Mouse (Mus musculus) gastrocnemius, adult 18-20 months (tissue): Measurements from ENCODE around the gene Gm10985. TPM values are rescaled to one million over a fixed set of nuclear protein-coding genes. Genes with fewer than 3 reads are reported as not detected.

Experiments used
- DNase-seq: peaks from one replicate; pipeline ENCODE4 v3.0.0; 2021; ENCODE audit warnings: low spot score
- long read RNA-seq, 2 experiments: library from polyadenylated mRNA; stranded (forward); transcript quantifications; one replicate each; pipeline ENCODE4 v2.0.0; 2021
- total RNA-seq, 2 experiments: library from RNA; stranded (reverse); gene quantifications; 2 replicates each; pipeline ENCODE4 v1.2.3; 2021

Gene Gm10985
- total RNA-seq, result not detected
- long read RNA-seq, experiment 1, result 0 reads
- long read RNA-seq, experiment 2, result 0 reads

DNA sequence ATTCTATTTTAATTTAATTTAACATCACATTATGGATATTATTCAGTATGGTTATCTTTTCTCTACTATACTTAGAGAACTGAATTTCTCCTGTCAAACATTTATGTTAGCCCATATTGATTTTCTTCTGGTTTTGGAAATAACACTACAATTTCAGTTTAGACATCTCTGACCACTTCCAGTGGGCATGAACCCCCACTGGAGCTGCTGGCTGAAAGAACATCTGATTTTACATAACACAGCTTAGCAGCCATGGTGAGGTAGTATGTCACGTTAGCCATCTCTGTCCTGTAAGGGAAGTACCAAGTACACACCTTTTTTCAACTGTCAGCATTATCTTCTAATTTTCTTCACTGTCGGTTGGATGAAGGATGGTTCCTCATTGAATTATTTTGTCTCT, at the start of gene Gm10985:
Gene Gm10985, plus strand, starts transcription at position 301 of the 400 bp plus-strand sequence.
- DNase-seq, result no peak

DNA sequence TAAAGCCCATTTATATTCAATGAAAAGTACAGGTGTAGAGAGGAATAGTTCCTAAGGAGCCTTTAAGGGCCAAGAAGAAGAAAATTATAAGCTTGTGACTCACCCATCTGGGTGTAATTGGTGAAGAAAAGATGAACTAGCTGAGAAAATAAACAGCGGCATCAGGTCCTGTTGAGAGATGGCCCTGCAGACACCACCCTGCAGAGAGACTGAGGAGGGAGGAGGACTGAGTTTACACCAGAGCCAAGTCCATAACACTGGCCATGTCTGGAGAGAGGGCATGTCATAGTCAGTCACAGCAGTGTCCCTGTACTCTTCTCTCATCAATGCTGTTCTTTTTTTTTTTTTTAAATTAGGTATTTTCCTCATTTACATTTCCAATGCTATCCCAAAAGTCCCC, 48.0 kb upstream of the Gm10985 start:
- DNase-seq, result no peak

DNA sequence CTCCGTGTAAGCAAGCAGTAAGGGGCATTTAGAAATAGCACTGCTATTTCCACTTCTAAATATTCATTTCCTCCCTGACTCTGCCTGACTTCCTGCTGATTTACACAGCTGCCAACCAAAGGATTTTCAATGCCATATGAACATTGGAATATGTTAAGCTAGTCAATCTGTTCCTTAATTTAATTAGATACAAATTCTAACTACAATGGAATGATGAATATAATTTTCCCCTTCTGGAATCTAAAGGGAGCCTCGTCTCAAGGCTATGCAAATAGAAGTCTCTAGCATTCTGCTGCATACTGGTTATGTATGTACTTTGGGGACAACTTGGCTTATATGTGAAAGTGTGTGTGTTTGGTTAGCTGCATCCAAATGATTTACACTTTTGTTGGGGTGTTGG, 45.2 kb upstream of the Gm10985 start:
- no peak for DNase-seq

DNA sequence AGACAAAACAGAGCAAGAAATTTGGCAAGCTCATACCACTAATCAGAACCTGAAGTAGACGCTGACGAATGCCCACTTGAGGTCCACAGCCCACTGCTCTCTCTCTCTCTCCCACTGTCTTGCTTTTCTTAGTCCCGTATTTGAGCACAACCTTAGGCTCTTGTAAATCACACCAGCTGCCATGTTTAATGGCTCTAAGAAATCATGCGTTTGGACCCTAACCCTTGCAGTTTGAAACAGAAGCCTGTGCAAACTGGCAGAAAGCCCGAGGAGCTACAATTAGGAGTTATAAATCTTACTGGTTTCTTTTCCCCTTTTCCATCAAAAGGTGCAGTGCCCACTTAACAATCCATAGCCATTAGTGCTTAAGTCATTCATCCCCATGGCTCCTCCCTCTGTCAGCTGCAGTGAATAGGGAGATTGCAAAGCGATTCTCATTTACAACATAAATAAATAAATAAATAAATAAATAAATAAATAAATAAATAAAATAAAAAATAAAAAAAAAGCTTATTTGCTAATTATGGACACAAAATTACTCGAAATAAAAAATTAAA, 31.4 kb upstream of the Gm10985 start:
- DNase-seq, result no peak

DNA sequence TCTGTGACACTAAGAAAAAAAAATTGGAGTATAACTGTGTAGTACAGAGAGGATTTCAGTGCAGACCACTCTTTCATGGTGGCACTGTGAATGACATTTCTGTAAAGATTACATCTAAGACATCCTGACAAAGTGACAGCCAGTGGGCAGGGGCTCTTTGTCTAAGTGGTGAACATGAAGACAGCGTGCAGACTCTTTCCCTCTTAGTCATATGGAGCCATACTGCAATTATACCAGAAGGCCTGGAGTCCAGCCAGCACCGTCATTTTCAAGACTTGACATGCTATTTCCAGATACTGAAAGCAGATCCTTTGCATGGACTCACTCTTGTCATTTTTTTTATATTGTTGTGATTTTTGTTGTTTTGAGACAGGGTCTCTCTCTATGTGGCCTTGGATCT, 10.6 kb upstream of the Gm10985 start:
- no peak for DNase-seq

DNA sequence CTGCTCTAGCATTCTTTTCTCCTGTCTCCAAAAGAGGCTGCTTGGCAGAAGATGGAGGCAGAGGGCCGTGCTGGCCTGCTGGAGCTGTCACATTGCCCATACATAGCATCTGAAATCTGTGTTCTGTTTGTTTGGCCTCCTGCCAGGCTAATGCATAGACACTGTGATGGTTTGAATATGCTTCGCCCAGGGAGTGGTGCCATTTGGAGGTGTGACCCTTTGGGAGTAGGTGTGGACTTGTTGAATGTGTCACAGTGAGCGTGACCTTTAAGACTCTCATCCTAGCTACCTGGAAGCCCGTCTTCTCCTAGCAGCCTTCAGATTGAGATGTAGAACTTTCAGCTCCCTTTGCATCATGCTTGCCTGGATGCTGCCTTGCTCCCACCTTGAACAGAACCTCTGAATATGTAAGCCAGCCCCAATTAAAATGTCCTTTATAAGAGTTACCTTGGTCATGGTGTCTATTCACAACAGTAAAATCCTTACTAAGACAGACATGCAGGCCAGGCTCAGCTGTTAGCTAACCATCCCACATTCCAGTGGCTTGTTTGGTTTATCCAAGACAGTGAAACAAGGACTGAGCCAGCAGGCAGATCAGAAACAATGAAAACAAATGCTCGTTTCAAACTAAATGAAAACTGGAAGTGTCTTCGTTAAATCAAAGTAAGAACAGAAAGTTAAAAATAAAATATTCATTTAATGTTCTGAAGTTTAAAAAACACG, 1.5 kb downstream of the Gm10985 start:
- no peak for DNase-seq

DNA sequence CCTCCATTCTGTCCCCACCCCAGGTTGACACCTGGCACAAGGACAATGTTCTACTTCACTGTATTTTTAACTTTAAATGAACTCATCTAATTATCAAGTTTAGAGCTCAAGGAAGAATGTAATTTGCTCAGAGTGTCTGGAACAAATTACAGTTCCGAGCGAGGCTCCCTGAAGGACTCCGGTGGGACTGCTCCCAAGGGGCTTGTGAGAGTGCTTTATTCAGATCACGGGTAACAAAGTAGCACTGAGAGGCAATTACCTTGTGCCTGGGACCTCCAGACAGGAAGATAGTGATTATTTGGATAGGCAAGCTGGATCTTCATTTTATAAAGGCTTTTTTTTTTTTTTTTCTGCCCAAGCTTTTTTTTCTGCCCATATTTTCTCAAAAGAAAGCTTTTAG, 2.8 kb downstream of the Gm10985 start:
- no peak for DNase-seq

DNA sequence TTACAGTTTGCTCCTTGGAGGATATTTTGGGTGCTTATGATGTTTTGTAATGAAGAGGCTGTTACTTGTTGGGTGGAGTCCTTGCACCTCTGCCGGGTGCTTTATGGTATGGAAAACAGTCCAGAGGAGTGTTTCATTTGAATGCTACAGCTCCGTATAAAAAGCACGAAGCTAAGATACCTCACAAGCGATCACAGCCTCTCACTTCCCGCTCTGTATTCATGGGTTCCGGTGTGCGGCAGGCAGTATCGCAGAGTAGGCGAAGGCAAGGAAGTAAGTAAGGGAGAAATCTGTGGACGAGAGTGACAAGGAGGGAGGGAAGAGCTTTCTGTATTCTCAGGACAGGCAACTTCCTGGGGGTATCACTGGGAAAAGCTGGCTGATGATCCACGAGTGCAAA, 3.4 kb downstream of the Gm10985 start:
- no peak for DNase-seq

DNA sequence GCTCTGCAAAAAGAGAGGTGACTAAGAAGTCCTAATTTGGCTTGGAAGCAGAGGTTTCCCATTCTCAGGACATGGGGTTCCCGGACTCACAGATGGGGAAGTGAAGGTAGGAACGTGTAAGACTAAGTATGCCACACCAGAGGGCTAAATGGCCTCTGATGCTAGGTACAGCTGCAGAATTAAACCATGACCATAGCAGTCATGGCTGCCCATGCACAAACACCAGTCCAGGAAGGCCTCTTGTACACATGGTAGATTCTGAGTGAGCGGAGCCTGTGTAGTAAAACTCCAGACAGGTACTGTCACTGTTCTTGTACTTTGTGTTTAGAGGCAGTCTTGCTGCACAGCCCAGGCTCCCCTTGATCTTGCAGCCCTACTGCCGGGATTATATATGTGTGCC, 9.4 kb downstream of the Gm10985 start:
- no peak for DNase-seq

DNA sequence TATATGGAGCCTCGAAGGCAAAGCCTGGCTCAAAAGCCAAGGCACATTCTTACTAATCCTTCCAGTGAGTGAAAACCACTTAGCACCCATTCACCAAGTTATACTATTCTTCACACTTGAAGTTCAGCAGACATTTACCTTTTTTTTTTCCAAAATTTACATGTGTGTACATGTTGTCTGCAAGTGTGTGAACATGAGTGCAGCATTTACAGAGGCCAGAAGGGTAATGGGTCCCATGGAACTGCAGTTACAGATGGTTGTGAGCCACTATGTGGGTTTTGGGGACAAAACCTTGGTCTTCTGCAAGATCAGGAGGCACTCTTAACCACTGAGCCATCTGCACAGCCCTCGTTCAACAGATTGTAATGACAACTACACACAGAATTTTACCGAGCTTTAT, 9.9 kb downstream of the Gm10985 start:
- DNase-seq, result no peak

DNA sequence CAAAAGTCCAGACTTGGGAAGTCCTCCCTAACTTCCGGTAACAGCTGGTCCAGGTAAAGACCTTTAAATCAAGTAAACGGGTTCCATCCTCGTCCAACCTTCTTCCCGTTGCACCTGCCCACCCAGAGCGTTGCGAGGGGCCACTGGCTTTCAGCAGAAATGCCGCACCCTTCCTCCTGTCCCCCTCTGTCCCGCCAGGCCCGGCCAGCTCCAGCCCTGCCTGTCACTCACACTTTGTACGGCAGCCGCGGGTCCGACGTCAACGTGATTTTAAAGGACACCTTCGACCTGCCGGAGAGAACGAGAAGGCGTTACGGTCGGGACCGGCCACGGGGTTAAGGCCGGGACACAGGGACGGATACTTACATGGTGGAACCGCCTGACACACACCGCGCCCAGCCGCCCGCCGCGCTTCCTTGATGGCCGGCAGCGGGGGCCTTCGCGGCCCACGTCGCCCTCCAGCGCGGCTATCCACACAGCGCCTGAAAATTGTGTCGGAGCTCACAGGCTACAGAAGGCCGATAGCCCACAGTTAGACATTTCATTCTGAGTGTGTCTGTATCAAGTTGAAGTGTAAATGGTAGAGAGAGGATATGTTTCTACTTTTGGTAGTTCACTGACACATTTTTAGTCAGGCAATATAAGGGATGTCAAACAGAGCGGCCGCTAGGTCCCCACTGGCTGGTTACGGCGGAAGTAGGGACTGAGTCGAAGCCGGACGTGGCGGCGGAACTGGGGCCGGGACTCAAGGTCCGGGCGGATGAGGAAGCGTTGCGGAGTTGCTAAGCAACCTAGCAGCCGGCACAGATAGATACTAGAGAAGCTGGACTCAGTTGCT, 18.7 kb downstream of the Gm10985 start, which contains the start of gene Ufm1:
Gene Ufm1, minus strand, starts transcription at position 448 of the 838 bp plus-strand sequence.
- peak; percentile 94 for DNase-seq

DNA sequence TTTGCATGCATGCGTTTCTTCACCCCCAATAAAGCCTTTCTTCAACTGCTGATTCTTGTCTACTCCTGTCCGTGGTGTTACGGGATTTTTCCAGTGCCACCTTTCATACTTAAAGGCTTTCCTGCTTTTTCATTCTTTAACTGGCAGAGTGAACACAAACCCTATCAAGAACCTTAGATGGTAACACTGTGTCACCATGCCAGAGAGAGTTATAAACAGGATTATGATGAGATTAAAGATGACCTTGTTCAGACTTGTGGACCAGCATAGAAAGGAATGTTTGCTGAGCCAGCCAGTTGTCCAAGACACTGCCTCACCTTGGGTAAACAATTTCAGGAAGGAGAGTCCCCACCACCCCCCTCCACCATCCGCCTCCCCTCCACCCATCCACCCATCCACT, 23.3 kb downstream of the Gm10985 start:
- no peak for DNase-seq

DNA sequence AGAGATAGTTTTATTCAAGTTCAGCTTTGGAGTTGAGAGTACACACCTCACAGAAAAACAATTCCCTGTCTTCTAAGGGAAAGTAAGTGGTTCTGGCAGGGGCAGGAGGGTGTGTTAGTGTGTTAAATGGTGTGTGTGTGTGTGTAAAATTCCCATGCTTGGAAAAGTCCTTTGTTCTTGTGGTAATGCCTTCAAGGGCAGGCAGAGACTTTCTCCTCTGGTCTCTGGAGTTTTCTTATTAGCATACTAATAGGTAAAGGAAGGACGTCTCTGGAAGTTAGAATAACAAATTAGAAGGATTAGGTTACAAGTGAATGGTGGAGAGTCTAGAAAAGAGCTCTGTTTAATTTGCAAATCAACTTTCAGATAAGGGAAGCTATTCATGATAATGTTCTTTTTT, 24.4 kb downstream of the Gm10985 start:
- no peak for DNase-seq

DNA sequence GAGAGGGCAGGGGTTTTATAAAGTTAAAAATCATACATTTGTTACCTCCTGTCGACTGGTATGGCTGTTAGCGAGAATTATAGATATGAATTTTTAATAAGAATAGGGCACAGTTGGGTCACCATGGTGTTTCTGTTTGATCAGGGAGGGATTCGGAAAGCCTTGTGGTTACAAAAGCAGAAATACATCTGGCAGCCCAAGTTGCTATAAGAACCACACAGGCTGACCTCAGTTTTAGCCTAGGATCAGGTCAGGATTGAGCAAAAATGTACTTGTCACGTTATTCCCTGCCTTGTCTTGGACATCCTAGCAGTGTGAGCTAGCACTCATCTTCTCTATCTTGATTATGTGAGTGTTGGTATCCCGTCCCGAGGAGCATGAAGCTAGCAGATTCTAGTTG, 25.6 kb downstream of the Gm10985 start:
- no peak for DNase-seq

DNA sequence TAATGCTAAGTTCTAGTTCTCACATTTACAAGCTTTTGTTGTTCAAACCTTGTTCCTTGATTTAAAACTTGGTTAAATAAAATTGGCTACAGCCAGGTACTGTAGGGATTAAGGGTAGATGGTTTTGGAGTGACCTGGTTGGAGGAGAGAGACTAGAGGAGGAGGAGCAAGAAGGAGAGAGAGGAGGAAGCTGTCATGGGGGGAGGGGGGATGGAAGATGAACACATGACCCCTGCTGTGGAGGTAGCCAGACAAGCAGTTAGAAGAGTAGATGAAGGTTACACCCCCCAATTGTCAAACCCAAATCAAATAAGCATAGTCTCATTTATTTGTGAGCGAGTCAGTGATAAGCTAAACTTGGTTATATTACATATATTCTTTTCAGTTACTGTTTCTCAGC, 26.7 kb downstream of the Gm10985 start:
- DNase-seq, result no peak

DNA sequence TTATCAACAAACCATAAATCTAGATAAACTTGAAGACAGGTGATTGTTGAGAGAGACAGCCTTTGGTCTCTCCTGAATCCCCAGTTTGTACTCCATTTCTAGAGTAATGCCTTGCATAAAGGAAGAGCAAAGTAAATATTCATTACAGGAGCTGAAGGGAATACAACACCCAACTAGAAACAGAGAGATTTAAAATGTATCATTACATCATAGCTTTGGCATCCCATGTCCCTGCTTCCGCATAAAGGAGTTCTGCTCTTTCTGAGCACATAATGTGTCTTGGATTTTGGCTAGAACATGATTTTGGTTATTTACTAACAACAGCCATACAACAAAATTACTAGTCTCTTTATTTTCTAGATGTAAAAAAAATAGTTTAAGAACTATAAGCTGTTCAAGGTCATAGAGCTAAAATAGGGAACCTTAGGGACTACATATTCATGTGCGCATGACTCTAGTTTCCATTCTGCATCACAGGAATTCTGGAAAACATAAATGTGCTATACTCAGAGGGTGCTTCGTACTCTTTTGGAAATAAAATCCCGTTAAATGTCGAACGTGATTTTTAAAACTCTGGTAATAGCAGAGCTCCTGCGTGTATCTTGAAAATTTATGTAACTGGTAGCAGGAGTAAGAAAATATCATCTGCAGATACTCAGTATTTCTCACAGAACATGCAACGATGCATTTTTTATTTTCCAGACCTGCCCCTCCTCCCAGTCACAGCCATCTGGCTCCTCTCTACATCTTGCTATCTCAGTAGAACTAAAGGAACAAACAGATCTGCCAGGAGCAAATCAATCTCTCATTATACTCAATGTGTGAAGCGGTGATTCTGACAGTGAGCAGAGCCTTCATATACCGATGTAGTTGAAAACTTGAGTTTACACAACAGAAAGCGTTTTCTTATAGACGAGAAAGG, 46.0 kb downstream of the Gm10985 start:
- no peak for DNase-seq

Other genes starting within 250 kb of the Gm10985 start
- 1 to 10 TPM in 1 of 2 experiments, under 1 TPM in 1; 0.66 to 1.3 TPM for gene Frem2, start 187.7 kb upstream of the Gm10985 start, total RNA-seq
- gene Ufm1, start 18.7 kb downstream of the Gm10985 start, total RNA-seq, result 10 to 100 TPM; 35.4 to 36.2 TPM